Mouse (Mus musculus): ENCODE results near the gene Pknox2.

DNA sequence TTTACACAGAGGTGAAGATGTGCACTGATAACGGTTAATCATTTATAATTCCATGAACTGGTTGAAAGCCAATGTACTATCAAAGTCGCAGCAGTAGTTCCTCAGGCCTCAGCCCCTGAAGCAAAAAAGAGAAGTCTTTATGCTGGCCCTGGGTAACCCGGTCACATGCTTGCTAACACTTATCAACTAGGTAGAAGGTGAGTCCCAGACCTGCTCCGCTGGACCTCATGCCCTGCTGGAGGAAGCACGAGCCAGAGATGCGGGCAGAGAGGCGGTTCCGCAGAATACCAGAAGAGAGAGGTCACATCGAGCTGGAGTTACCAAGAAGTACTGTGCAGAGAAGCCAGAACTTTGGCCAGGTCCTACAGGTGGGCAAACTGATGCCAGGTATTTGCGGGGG is 65.0 kb downstream of the Pknox2 start:
- no peak for TF ChIP-seq POLR2A (IDR thresholded peaks at IDR 0.05; ENCODE audit: borderline replicate concordance, control insufficient read depth, low read depth, low read length)
- no peak for TF ChIP-seq CTCF (IDR thresholded peaks at IDR 0.05; ENCODE audit: control insufficient read depth, insufficient read depth, low read length)

All from bone marrow, adult 2 months (tissue).